Mouse (Mus musculus) heart, embryonic 11.5 days (tissue): ENCODE results near the gene Tbc1d4. TPM values are rescaled to one million over a fixed set of nuclear protein-coding genes. Genes with fewer than 3 reads are reported as not detected.

Experiments
- ATAC-seq: fragments of 200-750 bp; cut with Nextera tagmentation; replicated peaks from 2 replicates; pipeline ENCODE4 v1.8.0; 2017; ENCODE audit warnings: moderate library complexity; ENCODE audit not compliant: insufficient number of reproducible peaks, low FRiP score, low TSS enrichment
- H3K27ac ChIP-seq: fragments of 300-500 bp; sonication (generic); 2 replicates; pipeline ENCODE4 v1.5.1; 2014; ENCODE audit warnings: mild to moderate bottlenecking, low read depth, low read length
- H3K27me3 ChIP-seq: fragments of 300-500 bp; sonication (generic); 2 replicates; pipeline ENCODE4 v1.6.1; 2014; ENCODE audit warnings: mild to moderate bottlenecking, low read length, mixed read lengths; ENCODE audit not compliant: control insufficient read depth, insufficient read depth
- H3K36me3 ChIP-seq: fragments of 300-500 bp; sonication (generic); 2 replicates; pipeline ENCODE4 v1.6.1; 2014; ENCODE audit warnings: mild to moderate bottlenecking, low read length, moderate library complexity, mixed read lengths; ENCODE audit not compliant: control insufficient read depth, insufficient read depth
- H3K4me1 ChIP-seq: fragments of 300-500 bp; sonication (generic); 2 replicates; pipeline ENCODE4 v1.6.1; 2014; ENCODE audit warnings: low read length; ENCODE audit not compliant: control insufficient read depth, insufficient read depth
- H3K4me2 ChIP-seq: fragments of 300-500 bp; sonication (generic); 2 replicates; pipeline ENCODE4 v1.6.1; 2014; ENCODE audit warnings: mild to moderate bottlenecking, moderate library complexity
- H3K4me3 ChIP-seq: fragments of 300-500 bp; sonication (generic); 2 replicates; pipeline ENCODE4 v1.5.1; 2014; ENCODE audit warnings: low read depth, low read length
- H3K9ac ChIP-seq: fragments of 300-500 bp; sonication (generic); 2 replicates; pipeline ENCODE4 v1.6.1; 2014; ENCODE audit warnings: mild to moderate bottlenecking, low read depth, low read length, moderate library complexity
- H3K9me3 ChIP-seq: fragments of 300-500 bp; sonication (generic); replicated peaks from 2 replicates; pipeline ENCODE4 v1.6.1; 2016; ENCODE audit warnings: low read length; ENCODE audit not compliant: control insufficient read depth
- WGBS: fragments of 180-500 bp; shearing (Covaris S2); extraction: QIAGEN DNeasy Blood & Tissue Kit; methylation state at CpG from one replicate; pipeline ENCODE4 v1.1.7; 2014; ENCODE audit not compliant: insufficient replicate concordance; 5-methylcytosine and 5-hydroxymethylcytosine counted together
- polyA plus RNA-seq: library from polyadenylated mRNA; unstranded; fragments of >200 nt; fragmentation: Nextera tagmentation; extraction: Ambion mirVana; gene quantifications from 2 replicates; pipeline ENCODE4 v1.2.1, GENCODE M21; 2014

The Tbc1d4 gene
- polyA plus RNA-seq, 1 experiment from 2014 or later, result 15.0 TPM

- no peak overlapping the region for H3K4me3 ChIP-seq
- no peak overlapping the region for H3K9ac ChIP-seq
- no peak overlapping the region for H3K27ac ChIP-seq
- H3K4me2 ChIP-seq, result no peak overlapping the region
- peaks cover 11% of the 10 kb centered on the region; the same call in 1 of the 2 replicates for H3K4me1 ChIP-seq
- no peak for ATAC-seq
- H3K27me3 ChIP-seq, result no peaks in the 10 kb centered on the region
- H3K9me3 ChIP-seq, result no peaks in the 10 kb centered on the region
- H3K36me3 ChIP-seq, result no peaks in the 10 kb centered on the region
- WGBS, result 29% methylated on average over 5 of the region's 5 CpGs
Measured at GRCm38 (mm10) chr14:101516864-101517263, 92.1 kb downstream of the Tbc1d4 start.

- H3K27ac ChIP-seq, result no peak overlapping the region
- H3K4me3 ChIP-seq, result no peak overlapping the region
- H3K36me3 ChIP-seq, result no peaks in the 10 kb centered on the region
- WGBS, result 92% methylated on average over 11 of the region's 11 CpGs
- H3K27me3 ChIP-seq, result no peaks in the 10 kb centered on the region
- ATAC-seq, result no peak
- H3K4me1 ChIP-seq, result peaks cover 11% of the 10 kb centered on the region; the same call in 1 of the 2 replicates
- H3K9ac ChIP-seq, result no peak overlapping the region
- no peak overlapping the region for H3K4me2 ChIP-seq
- no peaks in the 10 kb centered on the region for H3K9me3 ChIP-seq
Measured at GRCm38 (mm10) chr14:101516031-101516430, 93.0 kb downstream of the Tbc1d4 start.

- peaks cover 11% of the 10 kb centered on the region; the same call in 1 of the 2 replicates for H3K4me1 ChIP-seq
- H3K27ac ChIP-seq, result no peak overlapping the region
- H3K36me3 ChIP-seq, result no peaks in the 10 kb centered on the region
- WGBS, result 64% methylated on average over 4 of the region's 4 CpGs
- no peak overlapping the region for H3K9ac ChIP-seq
- H3K4me2 ChIP-seq, result no peak overlapping the region
- H3K27me3 ChIP-seq, result no peaks in the 10 kb centered on the region
- no peak overlapping the region for H3K4me3 ChIP-seq
- no peak for ATAC-seq
- H3K9me3 ChIP-seq, result no peaks in the 10 kb centered on the region
Measured at GRCm38 (mm10) chr14:101515271-101515670, 93.7 kb downstream of the Tbc1d4 start.

GRCm38 (mm10) chr14:101514557-101514971, 94.4 kb downstream of the Tbc1d4 start:
- Histone ChIP-seq H3K4me2 (no peak overlapping the region), H3K4me1 (peaks cover 11% of the 10 kb centered on the region; the same call in 1 of the 2 replicates), H3K4me3 (no peak overlapping the region), H3K27ac (no peak overlapping the region), H3K36me3 (no peaks in the 10 kb centered on the region), H3K9me3 (no peaks in the 10 kb centered on the region), H3K27me3 (no peaks in the 10 kb centered on the region), H3K9ac (no peak overlapping the region)
- no peak for ATAC-seq
- WGBS, result 66% methylated on average over 5 of the region's 5 CpGs

GRCm38 (mm10) chr14:101513163-101513562, 95.8 kb downstream of the Tbc1d4 start:
- Histone ChIP-seq H3K9me3 (no peaks in the 10 kb centered on the region), H3K4me3 (no peak overlapping the region), H3K36me3 (no peaks in the 10 kb centered on the region), H3K9ac (no peak overlapping the region), H3K4me1 (peaks cover 4% of the 10 kb centered on the region; the same call in 1 of the 2 replicates), H3K27me3 (no peaks in the 10 kb centered on the region), H3K27ac (no peak overlapping the region), H3K4me2 (no peak overlapping the region)
- WGBS, result 68% methylated on average over 11 of the region's 11 CpGs
- ATAC-seq, result no peak; the same call in 1 of the 2 replicates

GRCm38 (mm10) chr14:101511410-101511809, 97.6 kb downstream of the Tbc1d4 start:
- Histone ChIP-seq H3K4me1 (peaks cover 4% of the 10 kb centered on the region; the same call in 1 of the 2 replicates), H3K9me3 (no peaks in the 10 kb centered on the region), H3K27ac (no peak overlapping the region), H3K27me3 (no peaks in the 10 kb centered on the region), H3K36me3 (no peaks in the 10 kb centered on the region), H3K9ac (no peak overlapping the region), H3K4me2 (peak overlapping the region; percentile 2; the same call in 1 of the 2 replicates), H3K4me3 (no peak overlapping the region)
- ATAC-seq, result no peak
- WGBS, result 68% methylated on average over 8 of the region's 8 CpGs

GRCm38 (mm10) chr14:101510540-101511313, 98.3 kb downstream of the Tbc1d4 start:
- ATAC-seq, result no peak
- Histone ChIP-seq H3K4me3 (no peak overlapping the region), H3K9me3 (no peaks in the 10 kb centered on the region), H3K36me3 (no peaks in the 10 kb centered on the region), H3K9ac (no peak overlapping the region), H3K27ac (no peak overlapping the region), H3K4me2 (no peak overlapping the region), H3K27me3 (no peaks in the 10 kb centered on the region), H3K4me1 (peaks cover 4% of the 10 kb centered on the region; the same call in 1 of the 2 replicates)
- 74% methylated on average over 13 of the region's 13 CpGs for WGBS

- no peaks in the 10 kb centered on the region for H3K36me3 ChIP-seq
- no peak for ATAC-seq
- 88% methylated on average over 7 of the region's 7 CpGs for WGBS
- no peak overlapping the region for H3K4me2 ChIP-seq
- no peak overlapping the region for H3K9ac ChIP-seq
- no peaks in the 10 kb centered on the region for H3K9me3 ChIP-seq
- no peaks in the 10 kb centered on the region for H3K4me1 ChIP-seq
- H3K27ac ChIP-seq, result no peak overlapping the region
- H3K27me3 ChIP-seq, result no peaks in the 10 kb centered on the region
- H3K4me3 ChIP-seq, result no peak overlapping the region
Measured at GRCm38 (mm10) chr14:101509759-101510158, 99.2 kb downstream of the Tbc1d4 start.

GRCm38 (mm10) chr14:101507956-101508355, 101.0 kb downstream of the Tbc1d4 start:
- H3K27ac ChIP-seq, result no peak overlapping the region
- no peak for ATAC-seq
- no peaks in the 10 kb centered on the region for H3K9me3 ChIP-seq
- H3K36me3 ChIP-seq, result no peaks in the 10 kb centered on the region
- no peak overlapping the region for H3K9ac ChIP-seq
- no peak overlapping the region for H3K4me3 ChIP-seq
- WGBS, result 72% methylated on average over 7 of the region's 7 CpGs
- no peaks in the 10 kb centered on the region for H3K27me3 ChIP-seq
- no peak overlapping the region for H3K4me2 ChIP-seq
- H3K4me1 ChIP-seq, result no peaks in the 10 kb centered on the region
